Mouse (Mus musculus): Measurements from ENCODE around the gene Gm826. TPM values are rescaled to one million over a fixed set of nuclear protein-coding genes. Genes with fewer than 3 reads are reported as not detected.

The Gm826 gene
- 0.58 TPM in 1 of 2 replicates, not detected in the other for polyA plus RNA-seq (2012; rRNA removed)

DNA sequence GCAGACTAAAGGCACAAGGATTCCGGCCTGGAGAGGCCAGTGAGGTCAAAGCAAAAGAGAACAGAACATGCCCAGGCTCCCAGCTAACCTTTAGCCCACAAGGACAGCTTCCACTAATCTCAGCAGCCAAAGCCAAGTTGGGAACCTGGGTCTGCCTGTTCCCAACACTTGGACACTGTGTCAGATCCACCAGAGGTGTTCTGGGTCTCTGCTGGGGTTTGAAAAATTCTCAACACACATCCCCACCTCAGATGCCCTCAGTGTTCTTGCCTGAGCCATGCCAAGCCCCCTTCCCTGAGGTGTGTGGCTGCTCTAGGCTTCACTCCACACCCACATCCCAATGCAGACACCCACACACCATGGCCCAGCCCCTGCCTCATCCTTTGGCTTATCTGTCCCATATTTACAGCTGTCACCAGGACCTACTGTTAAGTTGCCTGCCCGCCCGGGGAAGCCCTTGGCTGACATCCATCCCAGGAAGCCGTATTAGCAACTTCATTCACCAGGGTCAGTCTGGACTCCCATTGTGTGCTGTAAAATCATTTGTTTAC, at the start of gene Gm826:
TSS of gene Gm826 (minus strand) at position 52 of the 551 bp plus-strand sequence.
- Histone ChIP-seq H3K4me3 (replicated peaks; ENCODE audit: extremely low read depth, low read depth, low read length) (no peak within 1 kb of the TSS), H3K4me1 (ENCODE audit: control insufficient read depth, insufficient read depth, low read length) (peaks cover 3% of the 10 kb centered on the region)
- no peak for TF ChIP-seq CTCF (IDR thresholded peaks at IDR 0.05; ENCODE audit: insufficient read depth, low read length)
- no peak for TF ChIP-seq POLR2A (IDR thresholded peaks at IDR 0.05; ENCODE audit: borderline replicate concordance, extremely low read depth, low read depth, low read length)
- DNase-seq = peak; percentile 10
- 48% methylated on average over 4 of the region's 4 CpGs for WGBS

DNA sequence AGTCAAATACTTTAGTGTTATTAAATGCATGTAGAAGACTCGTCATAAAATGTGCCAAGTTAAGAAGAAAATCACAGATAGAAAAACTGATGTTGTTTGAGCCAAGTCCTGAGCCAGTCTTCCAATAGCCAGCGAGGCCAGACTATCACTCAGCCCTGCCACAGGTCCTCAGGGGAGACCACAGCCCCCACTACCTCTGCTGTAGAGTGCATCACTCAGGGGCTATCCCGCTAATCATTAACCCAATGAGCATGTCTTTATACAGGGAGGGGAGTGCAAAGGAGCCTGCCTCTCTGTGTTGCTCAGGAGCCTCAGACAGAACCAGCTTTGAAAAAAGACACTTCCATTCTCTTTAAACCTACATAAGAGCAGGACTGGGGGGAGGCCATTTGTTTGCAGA, 49.5 kb upstream of the Gm826 start:
- Histone ChIP-seq H3K4me3 (replicated peaks; ENCODE audit: extremely low read depth, low read depth, low read length) (no peak overlapping the region), H3K4me1 (ENCODE audit: control insufficient read depth, insufficient read depth, low read length) (no peaks in the 10 kb centered on the region)
- TF ChIP-seq POLR2A (IDR thresholded peaks at IDR 0.05; ENCODE audit: borderline replicate concordance, extremely low read depth, low read depth, low read length) = no peak
- no peak for TF ChIP-seq CTCF (IDR thresholded peaks at IDR 0.05; ENCODE audit: insufficient read depth, low read length)
- 56% methylated on average over 3 of the region's 3 CpGs for WGBS
- DNase-seq = no peak

DNA sequence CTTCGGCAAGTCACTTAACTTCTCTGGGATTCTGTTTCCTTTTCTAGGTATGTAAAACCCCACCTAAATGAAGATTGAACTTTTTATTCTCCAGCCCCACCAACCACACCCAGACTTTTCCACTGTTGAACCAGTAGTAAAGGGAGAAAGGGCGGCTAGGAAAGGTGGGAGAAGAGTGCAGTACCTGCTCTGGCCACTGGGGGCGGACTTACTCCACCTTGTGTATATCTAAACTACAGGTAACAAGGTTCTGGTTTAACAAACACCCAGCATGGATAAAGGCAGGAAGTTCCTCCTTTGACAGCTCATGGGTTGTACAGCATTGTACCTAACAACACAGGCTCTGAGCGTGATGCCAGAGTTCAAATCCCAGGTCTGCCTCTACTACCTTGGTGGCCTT, 44.3 kb upstream of the Gm826 start:
- DNase-seq = peak; percentile 46
- peak; percentile 84 for TF ChIP-seq CTCF (IDR thresholded peaks at IDR 0.05; ENCODE audit: insufficient read depth, low read length)
- TF ChIP-seq POLR2A (IDR thresholded peaks at IDR 0.05; ENCODE audit: borderline replicate concordance, extremely low read depth, low read depth, low read length) = no peak
- H3K4me3 ChIP-seq (replicated peaks; ENCODE audit: extremely low read depth, low read depth, low read length) = no peak overlapping the region
- no peaks in the 10 kb centered on the region for H3K4me1 ChIP-seq (ENCODE audit: control insufficient read depth, insufficient read depth, low read length)
- 53% methylated on average over 4 of the region's 4 CpGs for WGBS

DNA sequence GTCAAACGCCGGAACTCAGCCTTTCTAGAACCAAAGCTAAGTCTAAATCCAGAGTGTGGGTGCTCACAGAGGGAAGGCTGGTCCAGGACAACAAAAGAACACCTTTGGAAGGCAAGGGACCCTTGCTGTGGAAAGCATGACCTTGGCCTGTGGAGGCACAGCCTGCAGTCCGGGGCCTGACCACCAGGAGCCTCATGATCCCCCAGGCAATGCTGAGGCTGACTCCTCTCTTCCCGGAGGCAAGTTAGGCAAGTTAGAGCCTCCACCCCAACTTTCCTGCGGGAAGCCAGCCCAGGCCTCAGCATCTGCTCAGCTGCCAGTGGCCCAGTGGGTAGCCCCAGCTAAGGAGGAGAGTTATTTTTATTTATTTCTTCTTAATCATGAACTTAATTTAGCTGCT, 42.3 kb upstream of the Gm826 start:
- H3K4me1 ChIP-seq (ENCODE audit: control insufficient read depth, insufficient read depth, low read length) = no peaks in the 10 kb centered on the region
- no peak overlapping the region for H3K4me3 ChIP-seq (replicated peaks; ENCODE audit: extremely low read depth, low read depth, low read length)
- 50% methylated on average over 5 of the region's 5 CpGs for WGBS
- TF ChIP-seq POLR2A (IDR thresholded peaks at IDR 0.05; ENCODE audit: borderline replicate concordance, extremely low read depth, low read depth, low read length) (no peak), CTCF (IDR thresholded peaks at IDR 0.05; ENCODE audit: insufficient read depth, low read length) (no peak)
- no peak for DNase-seq

DNA sequence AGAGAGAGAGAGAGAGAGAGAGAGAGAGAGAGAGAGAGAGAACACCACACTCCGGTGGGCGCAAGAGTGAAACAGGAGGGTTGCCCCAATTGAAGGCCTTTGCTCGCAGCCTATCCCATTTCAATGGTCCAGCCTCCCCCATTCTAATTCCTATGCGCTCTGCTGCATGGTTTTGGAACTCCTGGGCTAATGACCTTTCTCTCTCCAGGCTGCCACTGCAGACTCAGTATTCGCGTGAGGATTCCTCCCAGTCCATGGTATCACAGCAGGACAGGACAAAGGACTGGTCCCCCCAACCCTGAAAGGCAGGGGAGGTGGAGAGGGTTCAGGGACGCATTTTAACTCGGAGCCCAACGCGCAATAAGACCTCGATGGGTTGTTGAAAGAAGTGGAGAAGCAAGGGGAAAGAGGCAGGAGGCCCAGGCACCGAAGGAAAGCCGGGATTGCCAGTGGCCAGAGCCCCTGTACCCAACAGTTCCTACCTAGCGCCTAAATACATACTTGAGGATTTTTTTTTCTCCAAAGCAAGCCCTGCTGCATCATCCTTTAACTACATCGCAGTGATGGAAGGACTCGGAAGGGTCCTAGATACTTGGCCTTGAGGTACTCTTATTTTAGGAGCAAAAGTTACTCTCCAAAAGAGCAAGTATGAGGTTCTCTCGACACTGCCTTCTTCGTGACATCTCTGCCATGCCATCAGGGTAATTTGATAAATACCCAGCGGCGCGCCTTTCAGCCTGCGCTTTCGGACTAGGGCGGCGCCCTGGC, 35.9 kb upstream of the Gm826 start:
- H3K4me1 ChIP-seq (ENCODE audit: control insufficient read depth, insufficient read depth, low read length) = peaks cover 16% of the 10 kb centered on the region
- no peak overlapping the region for H3K4me3 ChIP-seq (replicated peaks; ENCODE audit: extremely low read depth, low read depth, low read length)
- no peak for DNase-seq
- 13% methylated on average over 25 of the region's 25 CpGs for WGBS
- no peak for TF ChIP-seq POLR2A (IDR thresholded peaks at IDR 0.05; ENCODE audit: borderline replicate concordance, extremely low read depth, low read depth, low read length)
- TF ChIP-seq CTCF (IDR thresholded peaks at IDR 0.05; ENCODE audit: insufficient read depth, low read length) = no peak

DNA sequence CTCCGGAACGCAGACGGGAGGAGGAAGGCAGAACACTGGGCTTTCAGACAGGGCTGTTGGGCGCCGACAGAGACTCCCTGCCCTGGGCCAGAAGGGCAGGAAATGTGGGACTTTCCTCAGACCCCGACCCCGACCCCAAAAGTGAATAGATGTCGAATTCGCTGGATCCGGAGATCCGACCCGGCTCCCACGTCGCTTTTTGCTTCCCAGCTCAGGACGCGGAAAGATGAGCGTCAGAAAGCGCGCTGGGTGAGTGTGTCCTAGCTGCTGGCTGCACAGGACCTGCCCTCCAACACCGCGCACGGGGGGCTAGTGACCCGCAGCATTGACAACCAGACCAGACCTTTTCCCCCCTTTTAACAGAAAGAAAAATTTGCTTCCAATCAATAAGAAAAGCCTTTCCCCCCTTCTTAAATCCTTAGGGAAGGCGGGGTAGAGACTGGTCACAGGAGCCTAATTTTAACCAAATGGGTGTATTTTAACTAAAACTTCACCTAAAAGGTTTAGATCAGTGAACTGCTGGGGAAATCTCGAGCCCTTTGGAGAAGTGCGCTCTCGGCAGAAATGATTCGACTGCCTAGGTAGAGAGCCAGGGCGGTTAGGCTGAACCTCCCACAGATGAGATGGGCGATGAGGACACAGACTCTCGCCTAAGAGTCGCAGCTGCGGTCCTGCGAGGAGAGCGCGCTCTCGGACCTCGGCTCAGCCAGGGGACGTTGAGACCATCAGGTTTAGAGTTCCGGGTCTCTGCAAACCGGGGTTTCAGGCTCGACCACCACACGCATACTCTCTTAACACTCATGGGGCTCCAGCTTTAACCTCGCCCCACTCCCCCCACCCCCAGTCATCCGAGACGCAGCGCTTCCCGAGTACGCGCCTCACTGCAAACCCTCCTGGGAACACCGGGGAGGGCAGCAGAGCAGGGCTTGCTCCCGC, 34.7 kb upstream of the Gm826 start:
- H3K4me1 ChIP-seq (ENCODE audit: control insufficient read depth, insufficient read depth, low read length) = peaks cover 17% of the 10 kb centered on the region
- WGBS = 3% methylated on average over 52 of the region's 52 CpGs
- no peak for DNase-seq
- no peak overlapping the region for H3K4me3 ChIP-seq (replicated peaks; ENCODE audit: extremely low read depth, low read depth, low read length)
- TF ChIP-seq POLR2A (IDR thresholded peaks at IDR 0.05; ENCODE audit: borderline replicate concordance, extremely low read depth, low read depth, low read length) (no peak), CTCF (IDR thresholded peaks at IDR 0.05; ENCODE audit: insufficient read depth, low read length) (no peak)

- peak; percentile 21; the same call in 1 of the 2 replicates for TF ChIP-seq POLR2A (IDR thresholded peaks at IDR 0.05; ENCODE audit: borderline replicate concordance, extremely low read depth, low read depth, low read length)
- peak; percentile 92 for TF ChIP-seq CTCF (IDR thresholded peaks at IDR 0.05; ENCODE audit: insufficient read depth, low read length)
- WGBS = under 1% methylated on average over 45 of the region's 45 CpGs
- H3K4me3 ChIP-seq (replicated peaks; ENCODE audit: extremely low read depth, low read depth, low read length) = peak overlapping the region; percentile 67
- peak; percentile 91 for DNase-seq
- peaks cover 17% of the 10 kb centered on the region for H3K4me1 ChIP-seq (ENCODE audit: control insufficient read depth, insufficient read depth, low read length)
These were observed 33.7 kb upstream of the Gm826 start for GRCm38 (mm10) chr2:160367448-160368208.

GRCm38 (mm10) chr2:160366980-160367338, 33.0 kb upstream of the Gm826 start, which contains the start of gene Mafb:
Mafb (minus strand) TSS chr2:160367065.
- TF ChIP-seq CTCF (IDR thresholded peaks at IDR 0.05; ENCODE audit: insufficient read depth, low read length) (no peak), POLR2A (IDR thresholded peaks at IDR 0.05; ENCODE audit: borderline replicate concordance, extremely low read depth, low read depth, low read length) (peak; percentile 96)
- peaks cover 17% of the 10 kb centered on the region for H3K4me1 ChIP-seq (ENCODE audit: control insufficient read depth, insufficient read depth, low read length)
- peak within 1 kb of the TSS; percentile 67 for H3K4me3 ChIP-seq (replicated peaks; ENCODE audit: extremely low read depth, low read depth, low read length)
- WGBS = under 1% methylated on average over 37 of the region's 37 CpGs
- DNase-seq = peak; percentile 82
